Mouse (Mus musculus): ENCODE results near the gene Madd. TPM values are rescaled to one million over a fixed set of nuclear protein-coding genes. Genes with fewer than 3 reads are reported as not detected.

Madd gene
- polyA plus RNA-seq, 1 experiment = 44.4 TPM

GRCm38 (mm10) chr2:91143401-91143800 is 40.2 kb downstream of the Madd start:
- WGBS = 95% methylated on average over 11 of the region's 11 CpGs
- TF ChIP-seq CTCF (IDR thresholded peaks at IDR 0.05; ENCODE audit: control insufficient read depth, insufficient read depth, low read length) = no peak
- TF ChIP-seq POLR2A (IDR thresholded peaks at IDR 0.05; ENCODE audit: borderline replicate concordance, control insufficient read depth, low read depth, low read length) = no peak
- no peak overlapping the region for H3K27ac ChIP-seq (ENCODE audit: control insufficient read depth, insufficient read depth, low read depth, low read length, poor library complexity)
- no peak overlapping the region for H3K4me3 ChIP-seq (replicated peaks; ENCODE audit: control insufficient read depth, low read depth, low read length)
- no peaks in the 10 kb centered on the region for H3K4me1 ChIP-seq (ENCODE audit: control insufficient read depth, insufficient read depth, low read length)

GRCm38 (mm10) chr2:91142920-91143319 is 40.7 kb downstream of the Madd start:
- TF ChIP-seq CTCF (IDR thresholded peaks at IDR 0.05; ENCODE audit: control insufficient read depth, insufficient read depth, low read length) (no peak), POLR2A (IDR thresholded peaks at IDR 0.05; ENCODE audit: borderline replicate concordance, control insufficient read depth, low read depth, low read length) (no peak)
- Histone ChIP-seq H3K27ac (ENCODE audit: control insufficient read depth, insufficient read depth, low read depth, low read length, poor library complexity) (no peak overlapping the region), H3K4me3 (replicated peaks; ENCODE audit: control insufficient read depth, low read depth, low read length) (no peak overlapping the region), H3K4me1 (ENCODE audit: control insufficient read depth, insufficient read depth, low read length) (no peaks in the 10 kb centered on the region)
- 76% methylated on average over 6 of the region's 6 CpGs for WGBS

- no peak overlapping the region for H3K4me3 ChIP-seq (replicated peaks; ENCODE audit: control insufficient read depth, low read depth, low read length)
- H3K4me1 ChIP-seq (ENCODE audit: control insufficient read depth, insufficient read depth, low read length) = no peaks in the 10 kb centered on the region
- no peak overlapping the region for H3K27ac ChIP-seq (ENCODE audit: control insufficient read depth, insufficient read depth, low read depth, low read length, poor library complexity)
- WGBS = 92% methylated on average over 8 of the region's 8 CpGs
- TF ChIP-seq CTCF (IDR thresholded peaks at IDR 0.05; ENCODE audit: control insufficient read depth, insufficient read depth, low read length) = no peak
- TF ChIP-seq POLR2A (IDR thresholded peaks at IDR 0.05; ENCODE audit: borderline replicate concordance, control insufficient read depth, low read depth, low read length) = no peak
Measured at GRCm38 (mm10) chr2:91139764-91140163, 43.9 kb downstream of the Madd start.

- no peaks in the 10 kb centered on the region for H3K4me1 ChIP-seq (ENCODE audit: control insufficient read depth, insufficient read depth, low read length)
- 78% methylated on average over 5 of the region's 5 CpGs for whole genome bisulfite sequencing
- no peak for TF ChIP-seq POLR2A (IDR thresholded peaks at IDR 0.05; ENCODE audit: borderline replicate concordance, control insufficient read depth, low read depth, low read length)
- TF ChIP-seq CTCF (IDR thresholded peaks at IDR 0.05; ENCODE audit: control insufficient read depth, insufficient read depth, low read length) = no peak
- H3K4me3 ChIP-seq (replicated peaks; ENCODE audit: control insufficient read depth, low read depth, low read length) = no peak overlapping the region
- H3K27ac ChIP-seq (ENCODE audit: control insufficient read depth, insufficient read depth, low read depth, low read length, poor library complexity) = no peak overlapping the region
Measured at GRCm38 (mm10) chr2:91139311-91139710, 44.3 kb downstream of the Madd start.

- TF ChIP-seq CTCF (IDR thresholded peaks at IDR 0.05; ENCODE audit: control insufficient read depth, insufficient read depth, low read length) (no peak), POLR2A (IDR thresholded peaks at IDR 0.05; ENCODE audit: borderline replicate concordance, control insufficient read depth, low read depth, low read length) (no peak)
- Histone ChIP-seq H3K4me3 (replicated peaks; ENCODE audit: control insufficient read depth, low read depth, low read length) (no peak overlapping the region), H3K4me1 (ENCODE audit: control insufficient read depth, insufficient read depth, low read length) (no peaks in the 10 kb centered on the region), H3K27ac (ENCODE audit: control insufficient read depth, insufficient read depth, low read depth, low read length, poor library complexity) (no peak overlapping the region)
- WGBS = 70% methylated on average over 6 of the region's 6 CpGs
Measured at GRCm38 (mm10) chr2:91137481-91137880, 46.2 kb downstream of the Madd start.

- no peak for TF ChIP-seq POLR2A (IDR thresholded peaks at IDR 0.05; ENCODE audit: borderline replicate concordance, control insufficient read depth, low read depth, low read length)
- TF ChIP-seq CTCF (IDR thresholded peaks at IDR 0.05; ENCODE audit: control insufficient read depth, insufficient read depth, low read length) = no peak
- H3K4me3 ChIP-seq (replicated peaks; ENCODE audit: control insufficient read depth, low read depth, low read length) = no peak overlapping the region
- H3K4me1 ChIP-seq (ENCODE audit: control insufficient read depth, insufficient read depth, low read length) = no peaks in the 10 kb centered on the region
- H3K27ac ChIP-seq (ENCODE audit: control insufficient read depth, insufficient read depth, low read depth, low read length, poor library complexity) = no peak overlapping the region
- WGBS = 53% methylated on average over 11 of the region's 11 CpGs
Measured at GRCm38 (mm10) chr2:91136513-91137412, 46.9 kb downstream of the Madd start.

- TF ChIP-seq CTCF (IDR thresholded peaks at IDR 0.05; ENCODE audit: control insufficient read depth, insufficient read depth, low read length) = no peak
- TF ChIP-seq POLR2A (IDR thresholded peaks at IDR 0.05; ENCODE audit: borderline replicate concordance, control insufficient read depth, low read depth, low read length) = no peak
- H3K27ac ChIP-seq (ENCODE audit: control insufficient read depth, insufficient read depth, low read depth, low read length, poor library complexity) = no peak overlapping the region
- no peak overlapping the region for H3K4me3 ChIP-seq (replicated peaks; ENCODE audit: control insufficient read depth, low read depth, low read length)
- WGBS = 9% methylated on average over 3 of the region's 3 CpGs
- no peaks in the 10 kb centered on the region for H3K4me1 ChIP-seq (ENCODE audit: control insufficient read depth, insufficient read depth, low read length)
Measured at GRCm38 (mm10) chr2:91132035-91132434, 51.6 kb downstream of the Madd start.

- Histone ChIP-seq H3K4me1 (ENCODE audit: control insufficient read depth, insufficient read depth, low read length) (no peaks in the 10 kb centered on the region), H3K4me3 (replicated peaks; ENCODE audit: control insufficient read depth, low read depth, low read length) (no peak overlapping the region), H3K27ac (ENCODE audit: control insufficient read depth, insufficient read depth, low read depth, low read length, poor library complexity) (no peak overlapping the region)
- WGBS = 88% methylated on average over 15 of the region's 15 CpGs
- no peak for TF ChIP-seq POLR2A (IDR thresholded peaks at IDR 0.05; ENCODE audit: borderline replicate concordance, control insufficient read depth, low read depth, low read length)
- no peak for TF ChIP-seq CTCF (IDR thresholded peaks at IDR 0.05; ENCODE audit: control insufficient read depth, insufficient read depth, low read length)
Measured at GRCm38 (mm10) chr2:91131251-91131650, 52.4 kb downstream of the Madd start.

All from bone marrow, adult 2 months (tissue).